Mouse (Mus musculus) megakaryocyte, embryonic 14.5 days (primary cell): ENCODE results near the gene Fabp3. TPM values are rescaled to one million over a fixed set of nuclear protein-coding genes. Genes with fewer than 3 reads are reported as not detected.

Experiments used
- H3K27me3 ChIP-seq: replicated peaks from 2 replicates; pipeline ENCODE3; 2012; ENCODE audit warnings: inconsistent platforms
- H3K36me3 ChIP-seq: replicated peaks from 2 replicates; pipeline ENCODE3; 2012; ENCODE audit warnings: low read length, inconsistent platforms, mixed read lengths
- H3K4me1 ChIP-seq: 2 replicates; pipeline ENCODE4 v1.6.1; 2012; ENCODE audit warnings: inconsistent platforms
- H3K4me3 ChIP-seq: replicated peaks from 2 replicates; pipeline ENCODE3; 2012; ENCODE audit warnings: moderate library complexity, mild to moderate bottlenecking, inconsistent platforms
- H3K9me3 ChIP-seq: 2 replicates; pipeline ENCODE4 v1.6.1; 2012; ENCODE audit warnings: inconsistent platforms
- FLI1 ChIP-seq: IDR thresholded peaks from 2 replicates; pipeline ENCODE4 v1.6.1; 2012; ENCODE audit warnings: low read length, inconsistent platforms, mixed read lengths
- GATA1 ChIP-seq: IDR thresholded peaks from 3 replicates; pipeline ENCODE4 v1.6.1; 2012; ENCODE audit warnings: mixed read lengths, low read length, inconsistent platforms, borderline replicate concordance
- polyA plus RNA-seq: library from polyadenylated mRNA; stranded (reverse); fragments of >175 nt; gene quantifications from 2 replicates; pipeline ENCODE4 v1.2.3, GENCODE M21; 2012; ENCODE audit warnings: low replicate concordance; ENCODE audit not compliant: insufficient read depth

Gene Fabp3
- polyA plus RNA-seq, 1 experiment, result 0.88 TPM

- no peaks in the 10 kb centered on the region for H3K9me3 ChIP-seq
- TF ChIP-seq GATA1 (no peak), FLI1 (no peak)
- H3K4me3 ChIP-seq, result no peak overlapping the region
- H3K36me3 ChIP-seq, result peaks cover 93% of the 10 kb centered on the region
- no peaks in the 10 kb centered on the region for H3K27me3 ChIP-seq
- peaks cover 27% of the 10 kb centered on the region for H3K4me1 ChIP-seq
Observed at GRCm38 (mm10) chr4:130321640-130322039, 13.2 kb downstream of the Fabp3 start.

GRCm38 (mm10) chr4:130322567-130322966 lies 14.2 kb downstream of the Fabp3 start:
- Histone ChIP-seq H3K9me3 (no peaks in the 10 kb centered on the region), H3K27me3 (no peaks in the 10 kb centered on the region), H3K36me3 (peaks cover 93% of the 10 kb centered on the region), H3K4me1 (peaks cover 22% of the 10 kb centered on the region), H3K4me3 (no peak overlapping the region)
- no peak for TF ChIP-seq FLI1
- no peak for TF ChIP-seq GATA1

DNA sequence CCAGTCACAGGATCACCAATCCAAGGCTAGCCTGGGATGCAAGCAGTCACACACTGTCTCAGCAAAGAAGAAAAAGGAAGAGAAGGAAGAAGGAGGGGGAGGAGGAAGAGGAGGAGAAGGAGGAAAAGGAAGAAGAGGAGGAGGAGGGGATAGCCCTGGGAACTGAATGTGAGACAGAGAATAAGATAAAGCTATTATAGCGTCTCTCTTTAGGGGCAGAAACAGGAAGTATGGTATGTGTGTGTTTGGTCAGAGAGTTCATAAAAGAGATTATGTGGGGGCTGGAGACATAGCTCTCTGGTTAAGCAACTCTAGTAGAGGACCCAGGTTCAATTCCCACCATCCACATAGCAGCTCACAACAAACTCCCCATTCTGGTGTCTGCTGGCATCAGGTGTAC lies 14.8 kb downstream of the Fabp3 start:
- no peaks in the 10 kb centered on the region for H3K27me3 ChIP-seq
- H3K9me3 ChIP-seq, result no peaks in the 10 kb centered on the region
- peaks cover 20% of the 10 kb centered on the region for H3K4me1 ChIP-seq
- H3K4me3 ChIP-seq, result no peak overlapping the region
- peaks cover 93% of the 10 kb centered on the region for H3K36me3 ChIP-seq
- TF ChIP-seq GATA1, result no peak
- no peak for TF ChIP-seq FLI1

DNA sequence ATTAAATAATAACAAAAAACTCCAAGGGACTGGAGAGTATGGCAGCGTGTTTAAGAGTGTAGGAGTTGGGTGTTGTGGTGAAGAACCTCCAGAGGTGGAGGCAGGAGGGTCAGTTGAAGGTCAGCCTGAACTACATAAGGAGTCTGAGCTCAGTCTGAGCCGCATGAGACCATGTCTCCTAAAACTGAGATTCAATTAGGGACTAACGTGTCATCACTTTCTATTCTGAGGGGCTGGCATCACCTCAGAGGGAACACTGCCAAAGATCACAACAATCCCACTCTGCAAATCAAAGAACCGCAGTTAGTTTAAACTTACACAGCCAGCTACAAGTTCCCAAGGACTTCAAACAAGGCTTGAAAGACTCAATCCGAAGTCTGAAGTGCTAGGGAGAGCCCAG lies 15.2 kb downstream of the Fabp3 start:
- Histone ChIP-seq H3K4me3 (no peak overlapping the region), H3K36me3 (peaks cover 93% of the 10 kb centered on the region), H3K9me3 (no peaks in the 10 kb centered on the region), H3K4me1 (peaks cover 15% of the 10 kb centered on the region), H3K27me3 (no peaks in the 10 kb centered on the region)
- TF ChIP-seq GATA1 (no peak), FLI1 (no peak)

DNA sequence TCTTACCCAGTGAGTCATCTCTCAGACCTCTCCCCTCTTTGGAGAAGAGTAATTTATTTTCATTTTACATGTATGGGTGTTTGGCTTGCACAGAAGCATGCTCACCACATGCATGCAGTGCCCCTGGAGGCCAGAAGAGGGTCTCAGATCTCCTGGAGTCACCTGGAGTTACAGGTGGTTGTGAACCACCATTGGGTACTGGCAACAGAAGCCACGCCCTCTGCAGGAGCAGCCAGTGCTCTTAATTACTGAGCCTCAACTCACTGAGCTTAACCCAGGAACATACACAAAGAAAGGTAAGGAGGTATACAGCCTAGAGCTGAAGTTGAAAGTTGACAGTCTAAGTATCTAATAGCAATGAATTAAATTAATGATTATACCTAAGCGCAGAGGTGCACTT lies 17.1 kb downstream of the Fabp3 start:
- H3K9me3 ChIP-seq, result no peaks in the 10 kb centered on the region
- no peaks in the 10 kb centered on the region for H3K27me3 ChIP-seq
- H3K4me3 ChIP-seq, result no peak overlapping the region
- peaks cover 12% of the 10 kb centered on the region for H3K4me1 ChIP-seq
- peaks cover 89% of the 10 kb centered on the region for H3K36me3 ChIP-seq
- TF ChIP-seq GATA1 (no peak), FLI1 (no peak)

- Histone ChIP-seq H3K27me3 (no peaks in the 10 kb centered on the region), H3K9me3 (no peaks in the 10 kb centered on the region), H3K36me3 (peaks cover 91% of the 10 kb centered on the region), H3K4me1 (peaks cover 12% of the 10 kb centered on the region), H3K4me3 (no peak overlapping the region)
- TF ChIP-seq GATA1 (no peak), FLI1 (no peak)
Observed at GRCm38 (mm10) chr4:130327366-130327765, 19.0 kb downstream of the Fabp3 start.

- H3K36me3 ChIP-seq, result peaks cover 82% of the 10 kb centered on the region
- H3K4me3 ChIP-seq, result no peak overlapping the region
- TF ChIP-seq FLI1, result no peak
- TF ChIP-seq GATA1, result no peak
- no peaks in the 10 kb centered on the region for H3K9me3 ChIP-seq
- H3K27me3 ChIP-seq, result no peaks in the 10 kb centered on the region
- H3K4me1 ChIP-seq, result no peaks in the 10 kb centered on the region
Observed at GRCm38 (mm10) chr4:130335867-130336266, 27.5 kb downstream of the Fabp3 start.

DNA sequence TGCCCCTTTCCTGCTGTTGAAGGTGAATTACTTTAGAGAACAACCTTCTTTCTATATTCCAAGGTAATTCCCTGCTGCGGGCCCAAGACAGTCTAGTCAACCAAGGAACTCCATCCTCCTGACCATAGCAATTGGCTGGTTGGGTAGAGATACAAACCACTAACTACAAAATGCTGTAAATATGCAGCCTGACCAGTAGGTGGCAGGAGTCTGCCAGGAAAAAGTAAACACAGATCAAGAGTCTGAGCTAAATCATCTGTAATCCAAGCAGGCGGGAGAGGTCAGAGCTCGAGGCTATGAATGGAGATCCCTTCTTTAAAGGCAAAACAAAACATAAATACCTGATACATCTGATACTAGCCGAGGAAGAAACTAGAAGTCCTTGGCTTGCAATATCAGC lies 33.3 kb downstream of the Fabp3 start:
- Histone ChIP-seq H3K27me3 (no peaks in the 10 kb centered on the region), H3K36me3 (peaks cover 74% of the 10 kb centered on the region), H3K9me3 (no peaks in the 10 kb centered on the region), H3K4me1 (peaks cover 4% of the 10 kb centered on the region), H3K4me3 (no peak overlapping the region)
- no peak for TF ChIP-seq GATA1
- no peak for TF ChIP-seq FLI1

- Histone ChIP-seq H3K9me3 (no peaks in the 10 kb centered on the region), H3K4me1 (peaks cover 12% of the 10 kb centered on the region), H3K27me3 (no peaks in the 10 kb centered on the region), H3K4me3 (no peak overlapping the region), H3K36me3 (peaks cover 98% of the 10 kb centered on the region)
- no peak for TF ChIP-seq GATA1
- no peak for TF ChIP-seq FLI1
Observed at GRCm38 (mm10) chr4:130349666-130350065, 41.3 kb downstream of the Fabp3 start.

- no peaks in the 10 kb centered on the region for H3K27me3 ChIP-seq
- TF ChIP-seq GATA1 (no peak), FLI1 (no peak)
- peaks cover 97% of the 10 kb centered on the region for H3K36me3 ChIP-seq
- H3K9me3 ChIP-seq, result no peaks in the 10 kb centered on the region
- no peak overlapping the region for H3K4me3 ChIP-seq
- peaks cover 12% of the 10 kb centered on the region for H3K4me1 ChIP-seq
Observed at GRCm38 (mm10) chr4:130350690-130351422, 42.5 kb downstream of the Fabp3 start.

DNA sequence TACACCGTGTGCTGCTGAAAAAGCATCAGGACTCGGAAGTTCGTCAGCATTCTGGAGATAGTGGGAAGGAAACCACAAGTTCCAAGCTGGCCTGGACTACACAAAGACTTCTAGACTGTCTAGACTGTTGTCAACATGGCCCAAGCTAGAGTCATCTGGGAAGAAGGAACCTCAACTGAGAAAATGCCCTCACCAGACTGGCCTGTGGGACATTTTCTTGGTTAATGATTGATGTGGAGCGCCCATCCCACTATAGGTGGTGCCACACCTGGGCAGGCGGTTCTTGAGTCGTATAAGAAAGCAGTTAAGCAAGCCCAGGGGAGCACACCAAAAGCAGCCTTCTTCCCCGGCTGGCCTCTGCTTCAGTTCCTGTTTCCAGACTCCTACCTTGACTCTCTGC lies 44.2 kb downstream of the Fabp3 start:
- peaks cover 12% of the 10 kb centered on the region for H3K4me1 ChIP-seq
- H3K27me3 ChIP-seq, result no peaks in the 10 kb centered on the region
- H3K36me3 ChIP-seq, result peaks cover 90% of the 10 kb centered on the region
- no peaks in the 10 kb centered on the region for H3K9me3 ChIP-seq
- TF ChIP-seq FLI1 (no peak), GATA1 (no peak)
- no peak overlapping the region for H3K4me3 ChIP-seq
